In the genomic region with DNA sequence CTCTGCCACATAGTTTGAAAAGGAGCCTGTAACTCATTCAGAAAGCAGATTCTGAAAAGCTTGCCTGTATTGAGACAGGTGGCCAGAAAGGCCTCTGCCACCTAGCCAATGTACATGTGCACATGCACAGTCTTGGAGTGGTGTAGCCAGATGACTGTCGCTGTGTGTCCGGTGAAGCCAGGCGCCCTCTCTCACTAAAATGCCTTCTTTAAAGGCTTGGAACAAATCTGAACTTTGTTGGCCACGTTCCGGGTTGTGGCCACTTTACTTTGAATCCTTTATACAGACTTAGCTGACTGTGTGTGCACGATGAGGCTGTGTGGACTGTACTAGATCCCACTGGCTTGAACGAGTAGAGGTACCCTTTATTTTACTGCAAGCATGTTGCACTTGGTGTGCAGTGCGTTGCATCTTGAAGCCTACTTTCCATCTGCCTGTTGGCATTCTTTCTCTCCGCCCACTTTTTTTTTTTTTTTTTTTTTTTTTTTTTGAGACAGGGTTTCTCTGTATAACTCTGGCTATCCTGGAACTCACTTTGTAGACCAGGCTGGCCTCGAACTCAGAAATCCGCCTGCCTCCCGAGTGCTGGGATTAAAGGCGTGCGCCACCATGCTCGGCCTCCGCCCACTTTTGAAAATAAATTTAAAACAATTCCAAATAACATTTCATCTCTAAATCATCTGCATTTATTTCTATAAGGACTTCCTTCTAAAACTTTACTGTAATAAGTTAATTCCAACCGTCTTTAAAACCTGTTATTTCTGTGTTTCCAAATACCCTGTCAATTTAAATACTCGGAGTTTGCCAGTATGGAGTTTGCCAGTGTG, we compare ENCODE assay signal across 8 mouse cellular contexts. TPM values are rescaled to one million over a fixed set of nuclear protein-coding genes. Genes with fewer than 3 reads are reported as not detected.
DNase-seq lines count a peak whose midpoint lies in the region; ATAC-seq lines count a peak whose summit lies in the region.

No protein-coding gene starts in this region.

- peaks cover 20% of the 10 kb centered on the region for H3K4me1 ChIP-seq in heart, embryonic 15.5 days (replicated peaks)
- peaks cover 30% of the 10 kb centered on the region for H3K4me1 ChIP-seq in limb, embryonic 10.5 days

- peak; percentile 26 for DNase-seq in embryo, embryonic 10 days (ENCODE audit: low spot score)
- no peak for DNase-seq in embryo, embryonic 9.5 days (ENCODE audit: extremely low spot score)
- peak; percentile 65 for DNase-seq in A20 (ENCODE audit: low read depth, low spot score)
- peak; percentile 48 for DNase-seq in cerebellum, adult 9-11 months
- peak; percentile 50 for DNase-seq in limb, embryonic 10.5 days (ENCODE audit: low spot score)
- DNase-seq in neural tube, embryonic 10.5 days (ENCODE audit: extremely low spot score, low spot score) = peak; percentile 40
- no peak for DNase-seq in urinary bladder, postnatal 14 days (ENCODE audit: low spot score)

- no peaks in the 10 kb centered on the region for H3K27me3 ChIP-seq in heart, embryonic 15.5 days
- H3K27me3 ChIP-seq in limb, embryonic 10.5 days (ENCODE audit: low read depth, poor library complexity, severe bottlenecking) = no peaks in the 10 kb centered on the region

- 52% methylated on average over 18 of the region's 18 CpGs for WGBS in heart, embryonic 15.5 days
- 65% methylated on average over 18 of the region's 18 CpGs for WGBS in limb, embryonic 10.5 days

- H3K27ac ChIP-seq in heart, embryonic 15.5 days = peak overlapping the region; percentile 100
- peak overlapping the region; percentile 98 for H3K27ac ChIP-seq in limb, embryonic 10.5 days

- ATAC-seq in heart, embryonic 15.5 days (replicated peaks; ENCODE audit: insufficient number of reproducible peaks, insufficient read depth, low FRiP score, low read depth) = no peak

- no peaks in the 10 kb centered on the region for H3K9me3 ChIP-seq in heart, embryonic 15.5 days (replicated peaks)
- no peaks in the 10 kb centered on the region for H3K9me3 ChIP-seq in limb, embryonic 10.5 days (replicated peaks)

- H3K36me3 ChIP-seq in heart, embryonic 15.5 days = peaks cover 33% of the 10 kb centered on the region
- H3K36me3 ChIP-seq in limb, embryonic 10.5 days = peaks cover 59% of the 10 kb centered on the region

- peak overlapping the region; percentile 95 for H3K4me2 ChIP-seq in heart, embryonic 15.5 days

- peak overlapping the region; percentile 86 for H3K4me3 ChIP-seq in heart, embryonic 15.5 days
- H3K4me3 ChIP-seq in limb, embryonic 10.5 days = peak overlapping the region; percentile 90

- peak overlapping the region; percentile 97 for H3K9ac ChIP-seq in heart, embryonic 15.5 days

RNA-seq across cellular contexts. Expression of a gene that starts 1.0 kb away (rescaled TPM):
- 32.9 and 34.5 TPM in 2 replicates for polyA plus RNA-seq in heart, embryonic 15.5 days (2015; fragmentation: Nextera tagmentation; extraction: Ambion mirVana)
- polyA plus RNA-seq in limb, embryonic 10.5 days (2016; fragmentation: Nextera tagmentation; extraction: Ambion mirVana) = 39.8 and 42.0 TPM in 2 replicates

RNA-seq across cellular contexts. Expression of a gene that starts 1.1 kb away (rescaled TPM):
- polyA plus RNA-seq in heart, embryonic 15.5 days (2015; fragmentation: Nextera tagmentation; extraction: Ambion mirVana) = 61.5 and 73.6 TPM in 2 replicates
- polyA plus RNA-seq in limb, embryonic 10.5 days (2016; fragmentation: Nextera tagmentation; extraction: Ambion mirVana) = 183 and 200 TPM in 2 replicates

RNA-seq across cellular contexts. Expression of a gene that starts 19.1 kb away (rescaled TPM):
- 0.63 and 0.86 TPM in 2 replicates for polyA plus RNA-seq in heart, embryonic 15.5 days (2015; fragmentation: Nextera tagmentation; extraction: Ambion mirVana)
- 0.23 and 0.26 TPM in 2 replicates for polyA plus RNA-seq in limb, embryonic 10.5 days (2016; fragmentation: Nextera tagmentation; extraction: Ambion mirVana)

RNA-seq across cellular contexts. Expression of a gene that starts 22.2 kb away (rescaled TPM):
- 0.26 TPM in 1 of 2 replicates, not detected in the other for polyA plus RNA-seq in heart, embryonic 15.5 days (2015; fragmentation: Nextera tagmentation; extraction: Ambion mirVana)
- polyA plus RNA-seq in limb, embryonic 10.5 days (2016; fragmentation: Nextera tagmentation; extraction: Ambion mirVana) = 1.1 and 1.5 TPM in 2 replicates

RNA-seq across cellular contexts. Expression of a gene that starts 43.7 kb away (rescaled TPM):
- polyA plus RNA-seq in heart, embryonic 15.5 days (2015; fragmentation: Nextera tagmentation; extraction: Ambion mirVana) = 58.3 and 60.7 TPM in 2 replicates
- polyA plus RNA-seq in limb, embryonic 10.5 days (2016; fragmentation: Nextera tagmentation; extraction: Ambion mirVana) = 94.4 and 106 TPM in 2 replicates

Comparison
In these comparisons a context has a peak if more than half of its experiments do, and no peak if none do; other contexts are left out.
1. DNase-seq: peak in embryo, embryonic 10 days (single experiment), A20 (single experiment), cerebellum, adult 9-11 months (single experiment), limb, embryonic 10.5 days (single experiment) and neural tube, embryonic 10.5 days (single experiment); none in embryo, embryonic 9.5 days (single experiment) and urinary bladder, postnatal 14 days (single experiment).